14 mouse cellular contexts compared by ENCODE assay signal in genomic region chr8:120290614-120291013, GRCm38 (mm10).
DNase-seq lines count a peak whose midpoint lies in the region; ATAC-seq and TF ChIP-seq lines count a peak whose summit lies in the region.
"Had no signal": no experiment of that assay in that cellular context is flagged by ENCODE, and none has a peak within 500 bp of the region (broad histone marks: within the 10 kb centered on the region; RNA-seq: fewer than 3 reads in every experiment).

No protein-coding gene starts in this region.

- TF ChIP-seq EP300 in liver, postnatal 0 days (IDR thresholded peaks at IDR 0.05; ENCODE audit: low read depth), result no peak

- peak overlapping the region; percentile 87 for H3K27ac ChIP-seq in heart, embryonic 10.5 days
- peak overlapping the region; percentile 40; the same call in 1 of the 2 replicates for H3K27ac ChIP-seq in liver, embryonic 11.5 days (ENCODE audit: low read depth, low read length)
- 0 out of 2 replicates have a peak overlapping the region, but pooled peaks have one; percentile 17 for H3K27ac ChIP-seq in embryonic facial prominence, embryonic 13.5 days
- H3K27ac ChIP-seq in liver, postnatal 0 days (ENCODE audit: low read depth), result peak overlapping the region; percentile 31; the same call in 1 of the 2 replicates

- WGBS in heart, embryonic 10.5 days, result 69% methylated on average over 15 of the region's 15 CpGs
- 76% methylated on average over 15 of the region's 15 CpGs for WGBS in liver, embryonic 11.5 days
- 53% methylated on average over 15 of the region's 15 CpGs for WGBS in embryonic facial prominence, embryonic 13.5 days
- WGBS in liver, postnatal 0 days (ENCODE audit: insufficient replicate concordance), result 49% methylated on average over 15 of the region's 15 CpGs

- H3K36me3 ChIP-seq in heart, embryonic 10.5 days, result no peaks in the 10 kb centered on the region
- H3K36me3 ChIP-seq in liver, embryonic 11.5 days (ENCODE audit: control insufficient read depth, insufficient read depth, low read length), result no peaks in the 10 kb centered on the region
- no peaks in the 10 kb centered on the region for H3K36me3 ChIP-seq in embryonic facial prominence, embryonic 13.5 days
- H3K36me3 ChIP-seq in liver, postnatal 0 days (replicated peaks; ENCODE audit: insufficient read depth, low read length), result no peaks in the 10 kb centered on the region

- H3K4me1 ChIP-seq in heart, embryonic 10.5 days, result peaks cover 91% of the 10 kb centered on the region
- H3K4me1 ChIP-seq in liver, embryonic 11.5 days (replicated peaks; ENCODE audit: control insufficient read depth, insufficient read depth, low read length), result peaks cover 72% of the 10 kb centered on the region
- peaks cover 97% of the 10 kb centered on the region for H3K4me1 ChIP-seq in embryonic facial prominence, embryonic 13.5 days
- H3K4me1 ChIP-seq in liver, postnatal 0 days (ENCODE audit: insufficient read depth), result peaks cover 59% of the 10 kb centered on the region

- no peak for ATAC-seq in liver, embryonic 11.5 days (replicated peaks; ENCODE audit: low FRiP score)
- no peak for ATAC-seq in embryonic facial prominence, embryonic 13.5 days (ENCODE audit: insufficient number of reproducible peaks, insufficient read depth, low FRiP score, low TSS enrichment, low read depth)
- ATAC-seq in liver, postnatal 0 days, result no peak

- no peak overlapping the region for H3K4me3 ChIP-seq in heart, embryonic 10.5 days
- H3K4me3 ChIP-seq in liver, embryonic 11.5 days (ENCODE audit: low read depth, low read length), result no peak overlapping the region
- H3K4me3 ChIP-seq in embryonic facial prominence, embryonic 13.5 days, result no peak overlapping the region
- no peak overlapping the region for H3K4me3 ChIP-seq in liver, postnatal 0 days (ENCODE audit: low read depth, low read length)

- no peaks in the 10 kb centered on the region for H3K9me3 ChIP-seq in heart, embryonic 10.5 days
- H3K9me3 ChIP-seq in liver, embryonic 11.5 days (ENCODE audit: control insufficient read depth, low read length), result no peaks in the 10 kb centered on the region
- H3K9me3 ChIP-seq in embryonic facial prominence, embryonic 13.5 days, result no peaks in the 10 kb centered on the region
- H3K9me3 ChIP-seq in liver, postnatal 0 days (ENCODE audit: low read length), result no peaks in the 10 kb centered on the region

- H3K9ac ChIP-seq in liver, embryonic 11.5 days (ENCODE audit: low read depth, low read length), result peak overlapping the region; percentile 45
- no peak overlapping the region for H3K9ac ChIP-seq in embryonic facial prominence, embryonic 13.5 days
- no peak overlapping the region for H3K9ac ChIP-seq in liver, postnatal 0 days (replicated peaks)

- no peak for DNase-seq in heart, embryonic 10.5 days (ENCODE audit: low spot score)
- no peak for DNase-seq in heart, postnatal 4 days
- no peak for DNase-seq in liver, embryonic 11.5 days (ENCODE audit: low spot score)
- no peak for DNase-seq in liver
- DNase-seq in liver, postnatal 0 days, result no peak
- DNase-seq in spleen, postnatal 14 days (ENCODE audit: low spot score in 2 of 2), result no peak
- DNase-seq in natural killer cell, adult 2 months (ENCODE audit: low spot score in 2 of 2), result no peak
- DNase-seq: adrenal gland, postnatal 25 days; cerebellum, adult 9-11 months; gastrocnemius, postnatal 14 days; kidney, postnatal 25 days; lung, adult 2 months; thymus, postnatal 25 days had no signal

- no peaks in the 10 kb centered on the region for H3K27me3 ChIP-seq in heart, embryonic 10.5 days (ENCODE audit: insufficient read depth, poor library complexity, severe bottlenecking)
- H3K27me3 ChIP-seq in liver, embryonic 11.5 days (replicated peaks; ENCODE audit: control insufficient read depth, insufficient read depth, low read length), result no peaks in the 10 kb centered on the region
- H3K27me3 ChIP-seq in embryonic facial prominence, embryonic 13.5 days, result no peaks in the 10 kb centered on the region
- H3K27me3 ChIP-seq in liver, postnatal 0 days (ENCODE audit: insufficient read depth, low read length), result no peaks in the 10 kb centered on the region

- no peak for TF ChIP-seq CTCF in liver, postnatal 0 days (IDR thresholded peaks at IDR 0.05; ENCODE audit: low read depth)

- H3K4me2 ChIP-seq in liver, embryonic 11.5 days, result peak overlapping the region; percentile 32
- no peak overlapping the region for H3K4me2 ChIP-seq in embryonic facial prominence, embryonic 13.5 days
- peak overlapping the region; percentile 46 for H3K4me2 ChIP-seq in liver, postnatal 0 days (ENCODE audit: low read depth, low read length)

Comparison
In these comparisons a context has a peak if more than half of its experiments do, and no peak if none do; other contexts are left out.
1. H3K27ac ChIP-seq: peak in every context shown above with its lines; median percentile 87 in heart, embryonic 10.5 days; 40 in liver, embryonic 11.5 days; 31 in liver, postnatal 0 days; 17 in embryonic facial prominence, embryonic 13.5 days.